Mouse (Mus musculus) 416B (cell line): Measurements from ENCODE around the gene Neb.

ENCODE experiments used
- DNase-seq: peaks from one replicate; pipeline ENCODE4 v3.0.0; 2011; ENCODE audit warnings: low read depth

The Neb gene

GRCm38 (mm10) chr2:52306635-52307034 is 71.6 kb downstream of the Neb start:
- DNase-seq: no peak

DNA sequence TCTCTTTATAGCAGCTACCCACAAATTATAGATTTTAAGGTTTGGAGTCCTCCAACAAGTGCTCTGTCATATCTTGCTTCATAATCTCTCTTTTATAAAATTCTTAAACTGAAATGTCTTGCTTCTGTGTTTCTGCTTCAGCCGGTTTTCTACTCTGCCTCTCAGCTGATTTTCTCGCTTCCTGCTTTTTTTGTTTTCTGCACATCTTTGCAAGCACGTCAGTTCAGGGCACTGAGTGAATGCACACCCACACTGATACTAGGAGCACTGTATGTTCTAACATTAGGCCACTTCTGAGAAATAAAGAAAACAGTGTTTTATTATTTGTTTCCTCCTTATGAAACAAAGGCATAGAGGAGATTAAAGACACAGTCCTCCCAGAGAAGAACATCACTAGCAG is 73.7 kb downstream of the Neb start:
- DNase-seq: no peak

DNA sequence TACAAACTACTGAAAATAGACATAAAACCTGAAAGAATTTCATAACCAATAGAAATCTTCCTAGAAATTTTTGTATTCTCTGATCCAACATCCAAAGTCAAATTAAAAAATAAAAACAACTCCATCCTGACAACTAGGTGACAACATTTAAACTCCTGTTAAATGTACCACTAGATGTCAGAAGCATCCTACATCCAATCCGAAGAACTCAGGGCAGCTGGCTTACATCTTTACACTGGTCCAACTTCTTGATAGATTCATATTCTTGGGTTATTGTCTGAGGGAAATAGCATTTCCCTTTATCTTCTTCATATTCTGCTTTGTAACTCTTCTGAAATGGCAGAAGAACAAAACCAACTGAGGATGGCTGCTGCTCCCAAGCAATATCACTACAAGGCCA is 74.9 kb downstream of the Neb start:
- DNase-seq: peak; percentile 29

GRCm38 (mm10) chr2:52297969-52298368 is 80.3 kb downstream of the Neb start:
- DNase-seq: no peak

- no peak for DNase-seq
Observed at GRCm38 (mm10) chr2:52296779-52297178, 81.5 kb downstream of the Neb start.

DNA sequence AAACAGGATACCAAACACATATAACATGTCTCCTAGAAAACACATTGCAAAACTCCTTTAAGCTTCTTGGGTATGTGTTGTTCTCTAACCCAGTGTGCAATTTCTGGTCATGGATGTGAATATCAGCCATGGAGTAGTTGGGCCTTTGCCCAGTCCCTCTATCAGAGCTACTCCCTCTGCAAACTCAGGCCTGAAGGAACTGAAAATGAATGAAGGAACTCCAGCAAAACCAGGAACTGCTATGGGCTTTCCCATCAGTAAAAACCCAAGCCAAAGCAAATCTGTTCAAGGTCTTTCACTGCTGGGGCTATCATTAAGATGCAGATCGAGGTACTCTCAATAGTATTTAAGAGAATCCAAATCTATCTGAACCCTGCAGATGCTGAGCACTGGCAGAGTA is 90.8 kb downstream of the Neb start:
- no peak for DNase-seq

- no peak for DNase-seq
Observed at GRCm38 (mm10) chr2:52286421-52286820, 91.9 kb downstream of the Neb start.

- DNase-seq: no peak
Observed at GRCm38 (mm10) chr2:52272146-52272545, 106.1 kb downstream of the Neb start.

GRCm38 (mm10) chr2:52270911-52271310 is 107.4 kb downstream of the Neb start:
- DNase-seq: no peak

DNA sequence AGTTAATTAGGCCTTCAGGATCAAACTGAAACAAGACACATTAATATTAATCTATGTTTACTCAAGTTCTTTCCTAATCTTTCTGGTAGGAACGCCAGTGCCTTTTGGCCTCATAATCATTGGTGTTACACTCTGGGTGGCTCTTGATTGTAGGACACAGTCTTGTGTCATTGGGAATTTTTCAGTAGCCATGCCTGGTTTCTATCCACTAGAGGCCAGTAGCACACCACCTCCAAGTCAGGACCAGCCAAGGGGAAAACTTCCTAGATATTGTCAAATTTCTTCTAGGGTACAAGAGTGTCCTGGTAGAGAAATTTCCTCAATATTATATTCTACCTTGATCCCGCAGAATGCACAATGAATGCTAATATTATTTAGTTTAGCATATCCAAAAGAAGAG is 116.1 kb downstream of the Neb start:
- peak; percentile 44 for DNase-seq

- peak; percentile 48 for DNase-seq
Observed at GRCm38 (mm10) chr2:52252037-52252436, 126.2 kb downstream of the Neb start.

- no peak for DNase-seq
Observed at GRCm38 (mm10) chr2:52248316-52248826, 129.9 kb downstream of the Neb start.

GRCm38 (mm10) chr2:52245091-52245490 is 133.2 kb downstream of the Neb start:
- DNase-seq: no peak

DNA sequence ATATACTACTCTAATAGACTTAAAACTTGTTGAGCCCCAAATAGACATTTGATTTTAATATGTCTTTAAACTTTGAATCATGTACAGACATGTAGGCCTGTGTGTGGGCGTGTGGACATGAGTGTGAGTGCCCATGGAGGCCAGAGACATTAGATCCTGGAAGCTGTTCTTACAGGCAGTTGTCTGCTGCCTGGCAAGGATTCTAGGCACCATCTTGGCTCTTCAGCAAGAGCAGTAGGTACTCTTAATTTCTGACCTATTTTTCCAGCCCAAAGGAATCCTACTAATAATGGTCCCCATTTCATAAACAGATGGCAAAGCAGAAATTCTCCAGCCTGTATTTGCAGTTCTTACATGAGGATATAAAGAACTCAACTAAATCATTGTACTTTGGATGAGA is 135.6 kb downstream of the Neb start:
- no peak for DNase-seq

GRCm38 (mm10) chr2:52237892-52238291 is 140.4 kb downstream of the Neb start:
- DNase-seq: no peak

GRCm38 (mm10) chr2:52227584-52227983 is 150.7 kb downstream of the Neb start:
- peak; percentile 4 for DNase-seq

DNA sequence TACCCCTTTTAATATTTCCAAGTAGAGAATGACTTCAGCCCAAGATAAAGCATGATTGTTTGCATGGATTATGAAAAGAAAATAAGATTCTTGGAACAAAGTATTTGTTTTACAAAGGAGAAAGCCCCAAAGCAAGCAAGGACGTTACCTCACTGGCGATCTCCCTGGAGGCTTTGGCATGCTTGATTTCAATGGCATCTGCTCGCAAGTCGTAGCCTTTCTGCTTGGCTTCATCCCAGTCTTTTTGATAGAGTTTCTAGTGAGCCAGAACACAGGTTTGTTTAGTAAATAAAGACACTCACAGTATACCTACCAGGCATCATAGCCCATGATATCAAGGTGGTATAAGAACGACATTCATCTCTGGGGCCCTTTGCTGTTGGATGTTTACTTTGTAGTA is 153.9 kb downstream of the Neb start:
- DNase-seq: no peak

DNA sequence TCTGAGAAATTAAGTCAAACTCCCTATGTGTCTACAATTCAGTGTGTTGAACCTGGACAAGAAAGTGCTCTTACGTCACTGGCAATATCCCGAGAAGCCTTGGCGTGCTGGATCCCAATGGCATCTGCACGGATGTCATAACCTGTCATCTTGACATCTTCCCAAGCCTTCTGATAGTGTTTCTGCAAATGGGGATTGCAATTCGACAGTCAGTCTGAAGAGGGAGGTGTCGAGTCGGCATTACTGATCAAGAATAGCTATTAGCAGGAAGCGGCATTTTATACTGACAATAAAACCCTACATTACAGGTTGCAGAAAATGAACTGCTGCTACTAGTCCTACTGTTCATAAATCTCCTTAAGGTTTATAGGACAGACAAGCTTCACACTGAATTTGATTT is 158.2 kb downstream of the Neb start:
- peak; percentile 62 for DNase-seq

GRCm38 (mm10) chr2:52215945-52216344 is 162.3 kb downstream of the Neb start:
- DNase-seq: peak; percentile 14

- DNase-seq: no peak
Observed at GRCm38 (mm10) chr2:52212561-52212961, 165.7 kb downstream of the Neb start.

DNA sequence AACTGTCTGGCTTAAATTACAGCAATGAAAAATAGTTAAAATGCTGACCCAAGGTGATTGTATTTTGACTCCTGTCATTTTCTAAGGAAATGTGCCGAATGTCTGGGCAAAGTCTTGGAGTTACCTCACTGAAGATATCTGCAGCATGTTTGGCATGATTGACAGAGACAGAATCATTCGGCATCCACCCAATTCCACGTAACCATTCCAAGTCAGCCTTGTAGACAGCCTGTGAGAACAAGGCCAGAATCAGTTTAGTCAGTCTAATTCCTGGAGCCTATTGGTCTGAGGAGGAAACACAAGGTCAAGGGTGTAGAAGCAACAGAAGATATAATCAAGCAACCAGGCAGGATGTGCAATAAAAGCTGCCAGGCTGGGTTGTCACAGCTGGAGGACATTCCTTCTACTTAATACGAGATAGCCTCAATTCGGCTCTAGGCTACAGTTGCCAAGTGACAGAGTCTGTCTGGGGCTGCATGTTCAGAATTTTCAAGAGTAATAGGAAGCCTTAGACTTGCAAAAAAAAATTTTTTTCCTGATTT is 166.8 kb downstream of the Neb start:
- DNase-seq: no peak

GRCm38 (mm10) chr2:52210685-52211084 is 167.6 kb downstream of the Neb start:
- no peak for DNase-seq

DNA sequence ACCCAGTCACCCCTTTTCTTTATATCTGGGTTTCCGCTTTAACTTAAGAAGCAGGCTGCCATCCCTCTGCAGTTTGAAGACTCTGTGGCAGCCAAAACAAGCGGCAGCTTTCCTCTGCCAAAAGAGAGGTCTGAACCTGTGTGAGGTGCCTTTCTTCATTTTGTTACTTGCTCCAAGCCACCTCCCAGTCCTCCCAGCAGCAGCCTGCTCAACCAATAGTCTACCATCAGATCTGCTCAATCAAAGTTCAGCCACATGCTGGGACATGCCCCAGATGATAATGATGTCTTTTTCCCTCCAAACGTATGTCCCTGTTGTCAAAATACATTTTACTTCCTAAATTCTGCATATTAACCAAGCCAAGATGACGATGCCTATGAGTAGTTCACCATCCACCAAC is 173.3 kb downstream of the Neb start:
- no peak for DNase-seq

- DNase-seq: no peak
Observed at GRCm38 (mm10) chr2:52193629-52194028, 184.6 kb downstream of the Neb start.

DNA sequence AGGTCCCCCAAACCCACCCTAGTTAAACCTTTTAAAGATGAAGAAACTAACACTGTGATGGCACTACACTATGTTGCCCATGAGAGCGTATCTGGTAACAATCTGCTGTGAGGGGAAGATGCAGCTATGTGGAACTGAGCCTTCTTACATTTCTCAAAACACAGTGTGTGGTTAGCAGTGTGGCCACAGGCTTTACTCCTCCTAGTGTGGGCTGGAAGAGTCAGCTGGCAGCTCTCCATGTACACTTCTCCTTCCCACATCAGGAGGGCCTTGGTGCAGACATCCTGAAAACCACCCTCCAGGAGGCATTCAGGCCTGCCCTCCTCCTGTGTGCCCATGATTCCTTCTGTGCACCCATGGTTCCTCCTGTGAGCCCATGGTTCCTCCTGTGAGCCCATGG is 198.6 kb downstream of the Neb start:
- DNase-seq: peak; percentile 12
